Mouse (Mus musculus): Measurements from ENCODE around the gene Troap. TPM values are rescaled to one million over a fixed set of nuclear protein-coding genes. Genes with fewer than 3 reads are reported as not detected.

The Troap gene
- polyA plus RNA-seq, 1 experiment from 2014 or later: 27.2 TPM

DNA sequence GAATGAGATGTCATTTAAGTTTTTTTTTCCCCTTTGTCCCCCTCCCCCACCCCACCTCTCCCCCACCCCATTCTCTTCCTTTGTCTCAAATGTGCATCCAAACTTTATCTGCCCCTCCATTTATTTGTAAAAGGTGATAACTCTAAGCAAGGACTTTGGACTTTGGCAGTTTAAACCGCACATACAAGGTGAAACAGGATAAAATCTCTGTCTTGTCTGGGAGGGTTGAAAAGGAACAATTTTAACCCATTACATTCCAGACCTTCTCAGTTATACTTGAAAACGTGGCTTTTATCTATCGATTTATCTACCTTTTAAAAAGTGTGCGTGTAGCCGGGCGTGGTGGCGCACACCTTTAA lies 40.7 kb downstream of the Troap start:
- no peak overlapping the region for H3K27ac ChIP-seq (ENCODE audit: low read depth, low read length)
- no peaks in the 10 kb centered on the region for H3K9me3 ChIP-seq (ENCODE audit: control insufficient read depth, low read length)
- no peak overlapping the region for H3K4me2 ChIP-seq
- DNase-seq (ENCODE audit: low spot score, missing footprints) (no peak), ATAC-seq (ENCODE audit: low FRiP score) (no peak)
- H3K9ac ChIP-seq (ENCODE audit: low read length): no peak overlapping the region
- H3K36me3 ChIP-seq (ENCODE audit: control insufficient read depth, insufficient read depth, low read length): no peaks in the 10 kb centered on the region
- no peaks in the 10 kb centered on the region for H3K4me1 ChIP-seq (ENCODE audit: control insufficient read depth, insufficient read depth, low read length)
- H3K4me3 ChIP-seq (ENCODE audit: low read depth, low read length): no peak overlapping the region
- 90% methylated on average over 7 of the region's 7 CpGs for WGBS
- H3K27me3 ChIP-seq (ENCODE audit: control insufficient read depth, insufficient read depth, low read length): no peaks in the 10 kb centered on the region

DNA sequence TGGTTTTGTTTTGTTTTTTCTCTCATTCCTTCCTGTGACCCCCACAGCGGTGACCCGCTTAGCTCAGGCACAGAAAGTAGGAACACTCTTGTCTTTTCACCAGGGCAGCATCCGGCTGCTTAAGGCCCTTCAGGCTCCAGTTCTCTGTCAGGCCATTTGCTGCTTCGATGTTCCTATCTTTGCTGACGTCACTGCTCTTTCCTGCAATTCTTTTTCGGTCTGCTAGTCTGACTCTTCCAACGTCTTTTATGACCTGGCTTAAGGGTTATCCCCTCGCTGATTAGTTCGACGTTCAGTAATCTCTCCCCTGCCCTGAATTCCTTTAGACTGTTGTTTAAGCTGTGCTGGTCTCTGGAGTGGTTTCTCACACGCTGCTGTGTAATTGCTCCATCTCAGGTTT lies 42.2 kb downstream of the Troap start:
- Histone ChIP-seq H3K27ac (ENCODE audit: low read depth, low read length) (no peak overlapping the region), H3K9ac (ENCODE audit: low read length) (no peak overlapping the region), H3K36me3 (ENCODE audit: control insufficient read depth, insufficient read depth, low read length) (no peaks in the 10 kb centered on the region), H3K27me3 (ENCODE audit: control insufficient read depth, insufficient read depth, low read length) (no peaks in the 10 kb centered on the region), H3K4me3 (ENCODE audit: low read depth, low read length) (no peak overlapping the region), H3K4me2 (no peak overlapping the region), H3K4me1 (ENCODE audit: control insufficient read depth, insufficient read depth, low read length) (no peaks in the 10 kb centered on the region), H3K9me3 (ENCODE audit: control insufficient read depth, low read length) (no peaks in the 10 kb centered on the region)
- no peak for ATAC-seq (ENCODE audit: low FRiP score)
- WGBS: 49% methylated on average over 11 of the region's 11 CpGs
- no peak for DNase-seq (ENCODE audit: low spot score, missing footprints)

DNA sequence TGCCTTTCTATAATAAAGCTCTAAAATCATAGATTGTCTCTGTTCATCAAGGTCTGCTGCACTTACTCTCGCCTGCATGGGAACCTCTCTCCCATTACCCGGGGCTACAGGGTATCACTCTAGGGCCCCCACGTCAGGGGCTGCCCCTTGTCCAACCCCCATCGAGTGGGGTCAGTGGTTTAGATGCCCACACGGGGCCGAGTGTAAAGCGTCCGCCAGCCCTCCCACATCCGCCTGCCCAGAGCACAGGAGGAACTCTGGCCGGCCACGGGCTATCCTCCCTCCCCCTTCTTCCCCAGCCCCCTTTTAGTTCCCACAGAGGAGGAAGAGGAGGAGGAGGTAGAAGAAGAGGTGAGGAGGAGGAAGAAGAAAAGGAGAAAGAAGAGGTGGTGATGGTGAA lies 46.4 kb downstream of the Troap start:
- no peak overlapping the region for H3K4me2 ChIP-seq
- 15% methylated on average over 11 of the region's 11 CpGs for WGBS

DNA sequence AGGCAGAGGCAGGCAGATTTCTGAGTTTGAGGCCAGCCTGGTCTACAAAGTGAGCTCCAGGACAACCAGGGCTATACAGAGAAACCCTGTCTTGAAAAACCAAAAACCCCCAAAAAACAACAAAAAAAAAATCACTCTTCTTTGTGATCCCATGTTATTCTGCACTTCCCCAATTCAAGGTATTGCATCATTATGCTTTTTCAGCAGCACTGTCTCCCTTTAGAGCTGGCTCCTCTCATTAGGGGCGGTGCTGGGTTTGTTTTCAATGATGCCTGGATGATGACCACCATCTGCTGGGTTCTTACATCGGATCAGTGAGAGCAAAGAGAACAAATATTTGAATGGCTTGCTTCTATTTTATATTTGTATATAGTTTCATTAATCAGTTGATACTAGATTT lies 48.3 kb downstream of the Troap start:
- no peaks in the 10 kb centered on the region for H3K27me3 ChIP-seq (ENCODE audit: control insufficient read depth, insufficient read depth, low read length)
- H3K4me1 ChIP-seq (ENCODE audit: control insufficient read depth, insufficient read depth, low read length): peaks cover under 1% of the 10 kb centered on the region
- ATAC-seq (ENCODE audit: low FRiP score) (no peak), DNase-seq (ENCODE audit: low spot score, missing footprints) (no peak)
- no peak overlapping the region for H3K27ac ChIP-seq (ENCODE audit: low read depth, low read length)
- H3K36me3 ChIP-seq (ENCODE audit: control insufficient read depth, insufficient read depth, low read length): no peaks in the 10 kb centered on the region
- H3K4me2 ChIP-seq: no peak overlapping the region
- 87% methylated on average over 2 of the region's 2 CpGs for WGBS
- no peak overlapping the region for H3K9ac ChIP-seq (ENCODE audit: low read length)
- no peak overlapping the region for H3K4me3 ChIP-seq (ENCODE audit: low read depth, low read length)
- H3K9me3 ChIP-seq (ENCODE audit: control insufficient read depth, low read length): no peaks in the 10 kb centered on the region

More for the DNA sequence above, 46.4 kb downstream of the Troap start:
- H3K4me3 ChIP-seq (ENCODE audit: low read depth, low read length): no peak overlapping the region
- no peak overlapping the region for H3K27ac ChIP-seq (ENCODE audit: low read depth, low read length)
- H3K9ac ChIP-seq (ENCODE audit: low read length): no peak overlapping the region
- H3K9me3 ChIP-seq (ENCODE audit: control insufficient read depth, low read length): no peaks in the 10 kb centered on the region
- DNase-seq (ENCODE audit: low spot score, missing footprints) (peak; percentile 88), ATAC-seq (ENCODE audit: low FRiP score) (no peak)
- H3K36me3 ChIP-seq (ENCODE audit: control insufficient read depth, insufficient read depth, low read length): no peaks in the 10 kb centered on the region
- H3K27me3 ChIP-seq (ENCODE audit: control insufficient read depth, insufficient read depth, low read length): no peaks in the 10 kb centered on the region
- H3K4me1 ChIP-seq (ENCODE audit: control insufficient read depth, insufficient read depth, low read length): no peaks in the 10 kb centered on the region; the same call in 1 of the 2 replicates

DNA sequence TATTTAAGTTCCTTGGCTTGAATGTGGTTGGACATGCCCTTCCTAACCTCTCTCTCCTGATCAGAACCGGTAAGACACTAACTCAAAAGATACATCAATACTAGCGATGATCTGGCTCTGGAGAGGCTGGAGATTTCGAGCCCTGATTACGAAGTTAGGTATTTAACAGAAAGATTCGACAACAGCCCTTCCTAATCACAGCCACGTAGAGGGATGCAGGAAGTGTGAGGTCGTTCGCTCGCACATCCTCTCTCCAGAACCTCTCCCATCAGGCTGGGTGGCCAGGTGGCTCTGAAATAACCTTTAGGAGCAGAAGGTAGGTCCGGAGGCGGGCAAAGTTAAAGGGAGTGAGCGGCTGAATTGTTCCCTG lies 51.3 kb downstream of the Troap start, which contains the start of gene Spats2:
Gene Spats2, plus strand, starts transcription at position 206 of the 370 bp plus-strand sequence.
- WGBS: 2% methylated on average over 12 of the region's 12 CpGs
- peak within 1 kb of the TSS; percentile 93 for H3K27ac ChIP-seq (ENCODE audit: low read depth, low read length)
- no peaks in the 10 kb centered on the region for H3K9me3 ChIP-seq (ENCODE audit: control insufficient read depth, low read length)
- H3K4me2 ChIP-seq: peak within 1 kb of the TSS; percentile 69
- ATAC-seq (ENCODE audit: low FRiP score): no peak
- no peak for DNase-seq (ENCODE audit: low spot score, missing footprints)
- H3K4me1 ChIP-seq (ENCODE audit: control insufficient read depth, insufficient read depth, low read length): peaks cover 18% of the 10 kb centered on the region
- H3K27me3 ChIP-seq (ENCODE audit: control insufficient read depth, insufficient read depth, low read length): no peaks in the 10 kb centered on the region
- H3K36me3 ChIP-seq (ENCODE audit: control insufficient read depth, insufficient read depth, low read length): no peaks in the 10 kb centered on the region
- H3K4me3 ChIP-seq (ENCODE audit: low read depth, low read length): peak within 1 kb of the TSS; percentile 81
- peak within 1 kb of the TSS; percentile 93 for H3K9ac ChIP-seq (ENCODE audit: low read length)

DNA sequence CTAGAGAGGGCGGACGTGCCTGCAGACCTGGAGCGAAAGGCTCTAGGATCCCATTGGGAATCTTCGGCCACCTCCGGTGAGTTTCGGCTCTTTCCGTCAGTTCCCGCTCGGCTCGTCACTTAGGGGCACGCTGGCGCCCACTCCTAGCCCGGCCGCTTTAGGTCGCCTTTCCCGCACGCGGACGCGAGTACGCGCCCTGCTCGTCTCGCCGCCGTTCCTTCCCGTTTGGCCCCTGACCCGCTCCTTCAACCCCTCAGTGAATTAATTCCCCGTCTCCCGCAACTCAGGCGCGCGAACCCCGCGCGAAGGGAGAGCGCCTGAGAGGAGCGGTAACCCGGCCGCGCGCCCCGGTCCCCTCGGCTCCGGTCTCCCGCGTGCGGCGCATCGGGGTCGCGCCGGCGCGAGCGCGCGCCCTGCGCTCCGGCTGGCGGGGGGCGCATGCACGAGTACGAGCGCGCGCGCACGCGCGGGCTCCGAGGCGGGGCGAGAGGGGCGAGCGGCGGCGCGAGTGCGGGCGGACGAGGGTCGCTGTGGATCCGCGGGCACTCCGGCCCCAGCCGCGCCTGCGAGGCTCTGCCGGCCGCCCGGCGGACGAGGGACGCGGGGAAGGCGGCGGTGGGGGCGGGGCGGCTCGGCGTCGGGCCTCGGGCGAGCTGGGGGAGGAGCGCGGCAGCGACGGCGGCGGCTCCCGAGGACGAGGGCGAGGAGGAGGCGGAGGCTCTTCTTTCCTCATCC lies 51.9 kb downstream of the Troap start:
- Histone ChIP-seq H3K4me1 (ENCODE audit: control insufficient read depth, insufficient read depth, low read length) (peaks cover 19% of the 10 kb centered on the region), H3K27ac (ENCODE audit: low read depth, low read length) (peak overlapping the region; percentile 93), H3K27me3 (ENCODE audit: control insufficient read depth, insufficient read depth, low read length) (no peaks in the 10 kb centered on the region), H3K36me3 (ENCODE audit: control insufficient read depth, insufficient read depth, low read length) (no peaks in the 10 kb centered on the region), H3K9ac (ENCODE audit: low read length) (peak overlapping the region; percentile 93), H3K4me3 (ENCODE audit: low read depth, low read length) (peak overlapping the region; percentile 81), H3K4me2 (peak overlapping the region; percentile 69), H3K9me3 (ENCODE audit: control insufficient read depth, low read length) (no peaks in the 10 kb centered on the region)
- under 1% methylated on average over 80 of the region's 115 CpGs for WGBS
- DNase-seq (ENCODE audit: low spot score, missing footprints): peak; percentile 100
- peak; percentile 92 for ATAC-seq (ENCODE audit: low FRiP score)

DNA sequence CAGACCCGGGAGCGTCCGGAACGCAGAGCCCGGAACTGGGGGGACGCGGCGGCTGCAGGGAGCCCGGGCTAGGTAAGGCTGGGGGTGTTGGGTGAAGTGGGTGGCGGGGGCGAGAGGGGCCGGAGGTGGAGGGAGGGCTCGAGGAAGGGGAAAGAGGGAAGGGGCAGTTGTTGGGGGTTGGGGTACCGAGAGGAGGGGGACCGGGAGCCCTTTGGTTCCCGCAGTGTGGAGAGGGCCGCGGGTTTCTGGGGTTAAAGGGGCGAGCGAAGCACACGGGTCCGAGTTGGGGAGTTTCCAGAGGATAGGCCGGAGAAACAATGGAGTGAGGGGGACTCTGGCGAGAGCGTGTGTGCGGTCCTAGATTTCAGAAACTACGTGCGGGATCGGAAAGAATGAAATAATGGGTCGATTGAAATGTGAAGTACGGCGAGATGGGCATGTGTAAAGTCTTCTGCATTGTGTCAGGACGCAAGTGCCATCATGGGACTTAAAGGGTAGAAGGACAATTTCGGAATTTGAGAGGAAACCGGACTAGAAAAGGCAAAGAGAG lies 52.5 kb downstream of the Troap start:
- Histone ChIP-seq H3K4me3 (ENCODE audit: low read depth, low read length) (peak overlapping the region; percentile 81), H3K9me3 (ENCODE audit: control insufficient read depth, low read length) (no peaks in the 10 kb centered on the region), H3K4me2 (peak overlapping the region; percentile 69), H3K4me1 (ENCODE audit: control insufficient read depth, insufficient read depth, low read length) (peaks cover 19% of the 10 kb centered on the region), H3K9ac (ENCODE audit: low read length) (peak overlapping the region; percentile 93), H3K27me3 (ENCODE audit: control insufficient read depth, insufficient read depth, low read length) (no peaks in the 10 kb centered on the region), H3K27ac (ENCODE audit: low read depth, low read length) (peak overlapping the region; percentile 93), H3K36me3 (ENCODE audit: control insufficient read depth, insufficient read depth, low read length) (no peaks in the 10 kb centered on the region)
- DNase-seq (ENCODE audit: low spot score, missing footprints) (peak; percentile 98), ATAC-seq (ENCODE audit: low FRiP score) (peak; percentile 74)
- WGBS: under 1% methylated on average over 35 of the region's 35 CpGs

DNA sequence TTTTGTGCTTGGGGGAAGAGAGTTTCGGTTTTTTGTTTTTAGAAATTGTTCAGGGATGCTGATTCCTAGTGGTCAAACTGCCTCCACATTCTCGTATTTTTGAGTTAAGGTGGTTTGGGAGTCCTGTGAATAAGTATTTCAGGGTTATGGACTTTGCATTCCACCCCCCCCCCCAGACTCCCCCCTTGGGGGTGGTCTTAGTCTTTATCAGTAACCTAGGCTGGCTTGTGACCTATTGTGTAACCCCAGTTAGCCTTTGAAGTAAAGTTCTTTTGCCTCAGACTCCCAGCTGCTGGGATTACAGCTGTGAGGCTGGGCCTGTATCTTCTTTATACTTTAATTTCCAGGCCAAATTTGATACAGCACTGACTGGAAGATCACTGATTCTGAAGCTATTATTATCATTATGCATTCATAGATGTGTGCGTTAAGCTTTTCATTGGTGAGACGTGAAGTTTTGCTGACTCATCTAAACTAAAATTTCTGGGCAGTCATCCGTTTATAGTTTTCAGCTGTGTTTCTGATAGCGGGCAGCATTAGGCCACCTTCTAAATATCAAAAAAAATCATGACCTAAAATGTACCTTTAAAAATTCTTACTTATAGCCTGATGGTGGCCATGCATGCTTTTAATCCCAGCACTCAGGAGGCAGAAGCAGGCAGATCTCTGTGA lies 53.6 kb downstream of the Troap start:
- 70% methylated on average over 6 of the region's 6 CpGs for WGBS
- no peaks in the 10 kb centered on the region for H3K27me3 ChIP-seq (ENCODE audit: control insufficient read depth, insufficient read depth, low read length)
- H3K9me3 ChIP-seq (ENCODE audit: control insufficient read depth, low read length): no peaks in the 10 kb centered on the region
- peak overlapping the region; percentile 69 for H3K4me2 ChIP-seq
- peaks cover 19% of the 10 kb centered on the region for H3K4me1 ChIP-seq (ENCODE audit: control insufficient read depth, insufficient read depth, low read length)
- H3K36me3 ChIP-seq (ENCODE audit: control insufficient read depth, insufficient read depth, low read length): no peaks in the 10 kb centered on the region
- no peak for ATAC-seq (ENCODE audit: low FRiP score)
- peak overlapping the region; percentile 81 for H3K4me3 ChIP-seq (ENCODE audit: low read depth, low read length)
- H3K9ac ChIP-seq (ENCODE audit: low read length): peak overlapping the region; percentile 93
- peak; percentile 90 for DNase-seq (ENCODE audit: low spot score, missing footprints)
- H3K27ac ChIP-seq (ENCODE audit: low read depth, low read length): no peak overlapping the region

DNA sequence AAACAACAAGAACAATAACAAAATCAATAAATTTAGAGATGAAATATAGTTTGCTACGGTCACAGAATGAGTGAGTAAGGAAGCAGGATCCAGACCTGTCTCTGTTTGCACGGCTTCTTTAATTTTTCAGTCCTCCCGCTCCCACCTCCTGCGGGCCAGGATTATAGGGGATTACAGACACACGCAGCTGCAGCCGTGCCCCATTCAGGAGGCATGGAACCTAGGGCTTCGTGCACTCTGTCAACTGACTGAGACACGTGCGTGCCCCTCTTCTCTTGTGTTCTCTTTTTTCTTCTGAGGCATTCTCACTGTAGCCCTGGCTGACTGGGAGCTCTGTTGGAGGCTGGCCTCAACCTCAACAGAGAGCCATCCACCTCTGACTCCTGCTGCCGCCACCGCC lies 55.1 kb downstream of the Troap start:
- Histone ChIP-seq H3K4me1 (ENCODE audit: control insufficient read depth, insufficient read depth, low read length) (peaks cover 19% of the 10 kb centered on the region), H3K9ac (ENCODE audit: low read length) (no peak overlapping the region), H3K36me3 (ENCODE audit: control insufficient read depth, insufficient read depth, low read length) (no peaks in the 10 kb centered on the region), H3K4me2 (no peak overlapping the region), H3K27me3 (ENCODE audit: control insufficient read depth, insufficient read depth, low read length) (no peaks in the 10 kb centered on the region), H3K9me3 (ENCODE audit: control insufficient read depth, low read length) (no peaks in the 10 kb centered on the region), H3K27ac (ENCODE audit: low read depth, low read length) (no peak overlapping the region), H3K4me3 (ENCODE audit: low read depth, low read length) (no peak overlapping the region)
- peak; percentile 85 for DNase-seq (ENCODE audit: low spot score, missing footprints)
- ATAC-seq (ENCODE audit: low FRiP score): no peak
- 22% methylated on average over 11 of the region's 11 CpGs for WGBS
